Mouse (Mus musculus): ENCODE results near the gene Alpk1.
A peak's percentile ranks its signal among the peaks of the same experiment; 100 is the strongest.

Gene Alpk1

DNA sequence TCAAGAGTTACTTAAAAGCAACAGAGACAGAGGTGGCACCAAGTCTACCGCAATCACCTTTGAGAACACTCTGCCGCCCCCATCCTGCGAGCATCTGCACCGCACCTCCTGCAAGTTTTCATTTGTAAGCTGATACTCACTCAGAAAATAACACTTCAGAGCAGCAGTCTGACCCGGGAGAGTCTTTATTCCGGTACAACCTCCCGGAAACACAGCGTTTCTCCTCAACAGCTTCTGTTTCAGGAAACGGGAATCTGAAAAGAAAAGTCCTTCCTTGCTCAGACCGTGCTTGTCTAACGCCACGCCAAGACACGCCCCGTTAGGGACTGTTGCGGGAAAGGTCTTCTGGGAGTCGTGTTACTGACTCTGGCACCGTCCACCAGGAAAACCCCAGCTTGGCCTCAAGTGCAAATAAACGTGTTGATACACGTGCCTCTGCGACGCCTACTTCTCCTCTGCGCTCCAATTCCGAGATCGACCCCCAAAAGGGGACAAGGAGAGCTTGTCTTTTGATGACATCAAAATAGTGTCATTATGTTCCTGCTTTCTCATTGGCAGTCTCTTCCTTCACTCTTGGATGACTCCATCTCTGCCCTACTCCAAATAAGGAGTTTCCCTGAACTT is at the start of gene Alpk1:
Gene Alpk1 (minus strand): TSS at position 507 of the 624 bp plus-strand sequence.
- DNase-seq (ENCODE audit: low spot score in 2 of 2), result peak; percentile 49 to 71

DNA sequence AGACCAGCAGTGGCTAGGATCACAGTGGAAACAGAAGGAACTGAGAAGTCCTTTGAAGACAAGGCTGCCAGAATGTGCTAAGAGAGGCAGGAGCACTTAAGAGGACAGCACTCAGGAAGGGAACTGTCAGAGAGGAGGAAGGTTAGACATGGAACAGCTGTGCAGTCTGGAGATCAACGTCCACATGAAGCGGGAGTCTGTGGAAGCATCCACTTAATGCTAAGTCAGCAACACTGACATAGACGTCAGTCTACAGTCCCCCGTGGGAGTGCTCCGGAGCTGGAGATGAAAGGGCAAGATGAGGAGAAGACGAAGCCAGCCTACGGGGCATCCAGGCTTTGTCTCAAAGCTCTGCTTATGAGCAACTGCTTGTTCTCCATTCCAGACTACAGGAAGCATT is 46.8 kb upstream of the Alpk1 start:
- no peak for DNase-seq (ENCODE audit: low spot score in 2 of 2)

GRCm38 (mm10) chr3:127826503-127826902 is 46.2 kb upstream of the Alpk1 start:
- DNase-seq (ENCODE audit: low spot score in 2 of 2), result no peak

DNA sequence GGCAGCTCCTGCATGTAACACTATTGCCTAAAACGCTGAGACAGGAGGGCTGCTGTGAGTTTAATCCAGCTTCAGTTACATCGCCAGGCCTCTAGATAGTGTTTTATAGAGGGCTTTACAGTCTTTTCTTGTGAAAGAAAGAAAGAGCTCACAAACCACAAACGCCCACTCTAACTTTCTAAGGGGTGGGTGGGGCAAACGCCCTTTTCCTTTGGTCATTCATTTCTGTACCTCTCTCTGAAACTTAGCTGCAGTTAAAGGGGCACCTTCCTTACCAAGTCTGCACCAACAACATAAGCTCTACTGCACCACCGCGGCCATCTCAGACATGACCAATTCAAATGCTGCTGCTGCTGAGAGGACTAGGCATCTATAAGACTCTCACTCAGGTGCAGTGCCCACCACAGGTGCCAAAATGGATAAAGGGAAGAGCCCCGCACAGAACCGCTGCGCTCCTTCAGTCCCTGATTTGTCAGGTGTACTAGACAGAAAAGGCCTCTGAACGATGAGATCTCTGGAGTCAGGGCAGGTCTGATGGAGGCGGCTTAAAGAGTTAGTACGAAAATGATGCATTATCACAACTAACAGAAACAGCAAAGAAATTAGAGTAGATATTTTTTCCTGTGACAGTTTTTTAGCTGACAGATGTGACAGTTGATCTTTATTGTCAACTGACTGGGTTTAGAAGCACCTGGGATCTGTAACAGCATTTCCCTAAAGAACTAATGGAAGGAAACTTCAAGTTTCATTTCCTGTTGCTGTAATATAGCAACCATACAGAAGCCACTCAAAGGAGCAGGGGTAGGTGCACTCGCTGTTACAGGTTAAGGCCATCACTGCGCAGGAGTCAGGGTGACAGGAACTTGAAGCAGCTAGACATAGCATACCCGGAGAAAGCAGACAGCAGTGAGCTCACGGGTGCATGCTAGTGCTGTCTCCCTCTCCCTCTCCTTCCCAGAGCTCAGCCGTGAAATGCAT is 43.8 kb upstream of the Alpk1 start:
- DNase-seq (ENCODE audit: low spot score in 2 of 2), result peak; percentile 33 to 47

GRCm38 (mm10) chr3:127821209-127821608 is 40.9 kb upstream of the Alpk1 start:
- DNase-seq (ENCODE audit: low spot score in 2 of 2), result no peak

DNA sequence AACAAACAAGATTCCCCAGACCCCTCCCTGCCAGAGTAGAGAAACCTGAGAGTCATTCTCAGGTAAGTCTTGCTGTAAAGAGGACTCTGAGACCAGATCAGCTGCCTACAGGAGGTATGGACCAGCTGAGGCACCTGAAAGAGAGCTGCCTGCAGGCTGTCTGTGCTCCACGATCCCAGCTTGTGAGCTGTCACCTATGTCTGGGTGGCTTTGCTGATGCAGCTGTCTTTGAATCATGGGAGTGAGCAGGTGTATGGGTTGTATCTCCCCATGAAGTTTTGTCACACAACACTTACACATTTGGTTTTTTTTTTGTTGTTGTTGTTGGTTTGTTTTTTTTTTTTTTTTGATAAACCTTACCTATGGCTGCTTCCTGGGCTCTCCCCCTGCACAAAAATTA is 40.1 kb upstream of the Alpk1 start:
- no peak for DNase-seq (ENCODE audit: low spot score in 2 of 2)

DNA sequence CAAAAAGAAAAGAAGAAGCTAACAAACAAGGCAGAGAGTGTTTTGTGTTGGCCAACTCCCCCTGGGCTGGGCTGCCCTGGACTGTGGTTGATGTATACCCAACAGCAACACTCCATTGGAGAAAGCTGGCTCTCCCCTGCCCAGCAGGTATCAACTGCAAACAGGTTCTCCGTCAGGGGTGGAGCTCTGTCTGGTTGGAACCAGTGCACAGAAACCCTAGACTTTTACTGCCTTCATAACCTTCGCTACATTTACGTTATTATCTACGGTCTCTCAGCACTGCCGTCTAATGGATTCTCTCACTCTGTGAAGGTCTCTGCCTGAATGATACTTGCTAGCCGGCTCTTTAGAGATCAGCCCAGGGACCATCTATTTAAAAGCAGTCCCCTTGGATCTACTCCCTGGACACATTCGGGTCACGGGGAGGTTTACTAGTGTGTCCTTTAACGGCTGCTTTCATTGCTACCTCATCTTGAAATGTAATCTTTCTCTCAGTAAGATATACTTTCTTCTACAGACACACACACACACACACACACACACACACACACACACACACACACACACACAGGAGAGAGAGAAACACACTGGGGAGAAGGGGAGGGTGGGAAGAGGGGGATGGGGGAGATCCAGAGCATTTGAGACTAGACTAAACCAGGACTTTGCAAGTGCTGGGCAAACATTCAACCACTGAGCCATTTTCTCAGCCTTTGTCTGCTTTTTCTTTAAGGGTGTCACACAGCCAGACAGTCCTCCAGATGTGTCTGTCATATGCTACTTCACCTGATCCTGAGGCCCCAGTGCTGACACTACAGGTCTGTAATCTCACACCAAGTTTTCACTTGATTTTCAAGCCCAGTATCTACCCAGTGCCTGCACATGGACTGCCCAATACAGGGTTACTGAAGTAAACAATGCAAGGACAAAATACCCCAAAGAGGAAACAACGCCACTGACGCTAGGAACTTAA is 38.7 kb upstream of the Alpk1 start:
- no peak for DNase-seq (ENCODE audit: low spot score in 2 of 2)

GRCm38 (mm10) chr3:127817120-127817683 is 36.9 kb upstream of the Alpk1 start:
- DNase-seq (ENCODE audit: low spot score in 2 of 2), result no peak

DNA sequence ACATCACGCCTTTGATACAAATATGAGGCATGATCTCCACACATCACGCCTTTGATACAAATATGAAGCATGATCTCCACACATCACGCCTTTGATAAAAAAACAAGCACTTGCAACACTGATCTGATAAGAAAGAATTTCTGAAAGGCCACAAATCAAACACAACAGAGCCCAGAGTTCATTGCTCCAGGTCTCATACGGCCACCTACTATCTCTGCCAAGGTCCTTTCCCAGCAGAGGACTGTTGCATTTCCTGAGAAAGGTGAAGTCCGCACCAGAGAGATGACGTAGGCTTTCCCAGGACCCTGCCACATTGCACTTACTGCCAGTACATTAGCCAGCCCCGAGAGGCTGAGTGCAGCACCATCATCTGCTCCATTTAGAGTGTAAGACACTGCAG is 28.8 kb upstream of the Alpk1 start:
- DNase-seq (ENCODE audit: low spot score in 2 of 2), result no peak

DNA sequence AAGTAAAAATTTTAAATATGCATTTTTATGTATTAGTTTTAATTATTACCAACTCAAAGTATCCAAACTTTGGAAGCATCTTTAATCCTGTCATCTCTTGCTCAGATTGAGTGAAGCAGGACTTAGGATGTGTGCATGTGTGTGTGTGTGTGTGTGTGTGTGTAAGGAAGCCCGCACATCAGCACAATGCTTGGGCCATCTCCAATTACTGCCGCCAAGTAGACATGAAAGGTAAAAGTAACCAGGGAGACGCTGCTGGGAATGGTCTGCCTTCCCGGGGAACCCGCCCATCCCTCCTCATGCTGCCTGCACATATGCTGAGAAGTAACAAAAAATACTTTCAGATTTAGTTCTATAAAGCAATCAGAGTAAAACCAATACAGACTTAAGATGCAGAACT is 27.5 kb upstream of the Alpk1 start:
- no peak for DNase-seq (ENCODE audit: low spot score in 2 of 2)

- no peak for DNase-seq (ENCODE audit: low spot score in 2 of 2)
Observed at GRCm38 (mm10) chr3:127805991-127806390, 25.7 kb upstream of the Alpk1 start.

- DNase-seq (ENCODE audit: low spot score in 2 of 2), result no peak
Observed at GRCm38 (mm10) chr3:127805071-127805470, 24.7 kb upstream of the Alpk1 start.

DNA sequence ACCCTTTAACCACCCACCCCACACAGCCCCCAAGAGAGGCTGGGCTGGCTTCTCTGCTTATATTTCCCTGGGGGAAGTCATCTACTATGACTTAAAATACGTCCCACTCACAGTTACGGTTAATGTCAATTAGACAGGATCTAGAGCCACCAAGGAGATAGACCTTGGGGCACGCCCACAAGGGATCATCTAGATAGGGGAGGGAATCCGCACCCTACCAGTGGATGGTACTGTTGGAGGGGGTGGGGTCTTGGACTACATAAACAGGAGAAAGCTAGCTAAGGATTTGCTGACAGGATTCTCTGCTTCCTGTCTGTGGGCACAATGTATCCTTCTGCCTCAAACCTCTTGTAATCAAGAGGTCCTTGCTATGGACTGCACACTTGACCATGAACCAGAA is 24.1 kb upstream of the Alpk1 start:
- DNase-seq (ENCODE audit: low spot score in 2 of 2), result no peak

DNA sequence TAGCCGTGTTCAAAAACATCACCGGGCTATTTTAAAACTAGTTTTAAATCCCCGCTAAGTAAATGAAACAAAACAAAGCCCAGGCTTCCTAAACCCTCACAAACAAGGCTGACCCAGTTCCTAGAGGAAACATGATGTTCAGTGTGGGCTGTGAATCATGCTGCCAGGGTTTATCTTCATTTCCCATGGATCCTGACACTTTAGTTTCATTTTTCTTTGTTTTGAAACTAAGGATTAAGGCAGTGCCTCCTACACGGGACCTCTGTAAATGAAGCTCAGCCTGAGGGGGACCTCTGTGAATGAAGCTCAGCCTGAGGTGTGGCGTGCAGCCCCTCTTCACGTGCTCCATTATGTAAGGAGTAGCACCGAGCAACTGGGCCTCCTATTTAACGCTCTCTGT is 22.5 kb upstream of the Alpk1 start:
- DNase-seq (ENCODE audit: low spot score in 2 of 2), result no peak

DNA sequence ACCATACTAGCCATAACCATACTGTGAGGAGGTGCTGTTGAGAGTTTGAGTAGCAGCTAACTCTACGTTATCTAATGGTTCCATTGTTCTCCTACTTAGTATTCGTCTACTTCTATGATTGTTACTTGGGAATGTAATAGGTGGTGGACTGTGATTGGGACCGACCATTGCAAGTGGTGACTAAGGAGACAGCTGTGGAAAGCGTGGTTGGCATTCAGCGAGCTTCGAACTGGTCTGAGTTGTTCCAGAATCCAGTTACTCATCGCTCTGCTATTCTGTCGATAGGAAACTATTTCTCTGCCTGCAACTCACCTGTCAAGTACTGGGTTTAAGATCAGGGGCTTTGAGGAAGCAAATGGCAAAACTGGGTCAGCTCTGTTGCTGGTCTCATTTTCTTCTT is 20.8 kb upstream of the Alpk1 start:
- no peak for DNase-seq (ENCODE audit: low spot score in 2 of 2)

DNA sequence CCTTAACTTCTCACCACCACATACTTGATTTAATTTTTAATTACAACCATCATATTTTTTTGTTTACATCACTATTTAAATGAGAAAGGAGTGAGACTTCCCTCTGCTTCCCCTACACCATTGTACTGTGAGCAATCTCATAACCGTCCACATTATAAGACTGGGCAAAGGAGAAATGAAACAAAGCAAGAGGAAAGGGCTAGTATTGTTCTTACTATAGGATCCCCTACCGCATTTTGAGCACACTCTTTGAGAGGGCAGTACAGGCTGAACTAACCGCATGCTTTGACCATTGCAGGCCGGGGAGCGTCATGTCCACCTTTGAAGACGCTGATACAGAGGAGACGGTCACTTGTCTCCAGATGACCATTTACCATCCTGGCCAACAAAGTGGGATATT is 15.9 kb upstream of the Alpk1 start:
- DNase-seq (ENCODE audit: low spot score in 2 of 2), result no peak

GRCm38 (mm10) chr3:127795762-127796161 is 15.4 kb upstream of the Alpk1 start:
- no peak for DNase-seq (ENCODE audit: low spot score in 2 of 2)

DNA sequence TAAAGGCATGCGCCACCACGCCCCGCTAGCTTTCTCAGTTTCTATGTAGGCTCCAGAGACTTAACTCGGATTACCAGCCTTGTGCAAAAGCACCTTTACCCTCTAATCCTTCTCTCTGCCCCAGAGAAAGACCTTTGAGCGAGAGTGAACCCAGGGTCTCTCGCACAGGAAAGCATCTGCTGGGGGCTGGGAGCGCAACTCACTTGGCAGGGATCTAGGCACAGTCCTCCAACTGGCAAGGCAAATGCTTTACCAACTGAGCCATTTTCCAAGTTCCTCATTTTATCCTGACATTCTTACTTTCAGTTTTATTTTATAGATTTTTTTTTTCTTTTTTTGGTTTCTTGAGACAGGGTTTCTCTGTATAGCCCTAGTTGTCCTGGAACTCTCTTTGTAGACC is 12.7 kb upstream of the Alpk1 start:
- DNase-seq (ENCODE audit: low spot score in 2 of 2), result no peak

- DNase-seq (ENCODE audit: low spot score in 2 of 2), result no peak
Observed at GRCm38 (mm10) chr3:127791595-127792561, 11.6 kb upstream of the Alpk1 start.

- DNase-seq (ENCODE audit: low spot score in 2 of 2), result no peak
Observed at GRCm38 (mm10) chr3:127791056-127791483, 10.7 kb upstream of the Alpk1 start.

All from thymus, postnatal 10 days (tissue).